Mouse (Mus musculus) adrenal gland, adult 8-10 months (tissue): ENCODE results near the gene Nrap. TPM values are rescaled to one million over a fixed set of nuclear protein-coding genes. Genes with fewer than 3 reads are reported as not detected.
"Not testable (repeated sequence)": the region's sequence is repeated elsewhere in the genome, so short reads cannot be mapped to it uniquely, and the experiment has no call there.

Experiments used
- DNase-seq: peaks from one replicate; pipeline ENCODE4 v3.0.0; 2022
- total RNA-seq, 4 experiments: library from RNA; stranded (reverse); gene quantifications; 2 replicates each; pipeline ENCODE4 v1.2.4; 2022

The Nrap gene
- total RNA-seq, 4 experiments from 2014 or later: 0.12 to 0.16 TPM; not detected in 2

GRCm38 (mm10) chr19:56364563-56364962, 25.3 kb downstream of the Nrap start:
- no peak for DNase-seq

DNA sequence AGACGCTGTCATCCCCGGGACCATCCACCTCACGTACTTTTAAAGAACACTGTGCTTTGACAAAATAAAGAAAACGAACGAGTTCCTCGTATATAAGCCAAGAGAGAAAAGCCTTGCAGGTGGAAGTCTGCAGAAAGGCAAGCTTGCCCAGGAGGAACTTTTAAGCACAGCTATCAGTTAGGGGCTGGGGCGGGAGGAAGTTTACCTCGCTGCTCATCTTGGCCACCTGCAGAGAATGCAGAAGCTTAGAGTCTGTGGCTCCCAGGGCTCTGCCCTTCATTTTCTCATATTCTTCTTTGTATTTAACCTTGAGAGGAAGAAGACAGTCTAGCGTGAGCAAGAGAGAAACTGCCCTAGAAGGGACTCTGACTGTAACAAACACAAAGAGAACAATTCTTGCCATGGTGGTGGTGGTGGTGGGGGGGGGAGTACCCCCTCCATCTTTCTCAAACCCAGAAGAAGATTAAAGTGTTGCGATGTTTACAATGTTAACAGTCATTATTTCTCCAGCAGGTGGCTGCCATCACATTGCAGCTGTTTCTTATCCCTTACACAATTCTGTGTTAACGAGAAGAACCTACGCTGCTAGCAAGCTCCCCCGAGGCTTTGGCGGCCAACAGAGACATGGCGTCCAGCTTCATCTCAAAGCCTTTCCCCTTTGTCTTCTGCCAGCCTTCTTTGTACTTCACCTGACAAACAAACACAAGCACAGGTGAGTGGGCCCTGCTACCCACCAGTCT, 25.9 kb downstream of the Nrap start:
- no peak for DNase-seq

DNA sequence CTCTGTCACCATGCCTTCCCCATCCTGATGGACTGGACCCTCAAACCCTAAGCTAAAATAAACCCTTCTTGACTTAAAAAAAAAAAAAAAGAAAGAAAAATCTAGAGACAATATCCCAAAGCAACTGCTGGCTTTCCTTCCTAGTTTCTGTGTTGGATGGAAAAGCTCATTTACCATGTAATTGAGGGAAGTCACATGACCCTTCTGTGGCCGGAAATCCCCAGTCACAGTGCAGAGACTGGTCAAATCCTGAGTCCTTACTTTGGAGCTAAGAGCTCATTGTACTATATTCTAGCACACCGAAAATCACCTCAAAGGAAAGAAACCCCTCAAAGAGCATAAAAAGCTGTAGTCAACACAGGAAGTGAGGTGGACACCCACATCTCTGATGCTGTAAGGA, 30.9 kb downstream of the Nrap start:
- DNase-seq: no peak

DNA sequence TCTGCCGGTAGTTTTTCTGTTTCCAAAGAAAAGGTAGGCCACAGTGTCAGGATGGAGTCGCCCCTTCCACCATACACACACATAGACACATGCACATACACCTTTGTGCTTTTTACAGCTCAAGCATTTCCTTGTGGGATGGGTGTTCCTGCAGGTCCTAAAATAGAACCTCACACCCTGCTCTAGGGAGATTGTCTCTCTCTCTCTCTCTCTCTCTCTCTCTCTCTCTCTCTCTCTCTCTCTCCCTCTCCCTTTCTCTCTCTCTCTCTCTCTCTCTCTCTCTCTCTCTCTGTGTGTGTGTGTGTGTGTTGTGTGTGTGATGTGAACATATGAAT, 32.5 kb downstream of the Nrap start:
- DNase-seq: not testable (repeated sequence)

DNA sequence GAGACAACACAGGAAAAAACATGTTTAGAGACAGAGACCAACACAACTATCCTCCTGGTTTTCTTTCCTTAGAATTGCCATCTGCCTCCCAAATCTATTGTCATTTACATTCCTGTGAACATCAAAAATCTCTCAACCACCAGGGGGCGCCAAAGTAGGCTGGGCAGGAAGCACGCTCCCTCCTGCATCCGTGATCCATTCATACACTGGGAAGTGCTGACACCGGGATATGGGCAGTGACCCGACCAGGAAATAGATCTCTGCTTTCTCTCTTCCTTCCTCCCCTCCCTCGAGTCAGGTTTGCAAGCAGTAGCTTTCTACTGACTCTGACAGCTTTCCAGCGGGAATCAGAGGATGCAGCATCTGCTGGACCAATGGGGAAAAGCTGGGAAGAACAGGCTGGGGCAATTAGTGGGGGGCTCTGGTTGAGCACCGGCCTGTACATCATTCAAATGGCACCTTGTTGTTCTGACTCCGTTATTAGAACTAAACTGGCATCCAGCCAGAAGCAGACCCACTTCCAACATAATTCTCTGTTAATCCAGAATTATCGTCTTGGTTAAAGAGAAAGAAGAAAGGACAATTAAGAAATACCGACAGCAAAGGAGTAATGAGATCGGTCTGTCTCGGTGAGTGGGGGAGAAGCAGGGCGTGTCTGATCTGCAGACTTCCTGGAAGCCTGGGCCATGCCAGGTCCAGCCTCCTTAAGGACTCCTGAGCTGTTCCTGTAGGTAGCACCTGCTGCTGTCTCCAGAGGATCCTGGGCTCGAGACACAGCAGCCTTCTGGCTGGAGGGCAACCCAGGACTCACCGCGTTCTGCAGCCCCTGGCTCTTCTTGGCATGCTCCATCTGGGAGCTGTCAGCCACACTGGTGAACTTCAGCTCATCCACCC, 33.1 kb downstream of the Nrap start:
- no peak for DNase-seq

DNA sequence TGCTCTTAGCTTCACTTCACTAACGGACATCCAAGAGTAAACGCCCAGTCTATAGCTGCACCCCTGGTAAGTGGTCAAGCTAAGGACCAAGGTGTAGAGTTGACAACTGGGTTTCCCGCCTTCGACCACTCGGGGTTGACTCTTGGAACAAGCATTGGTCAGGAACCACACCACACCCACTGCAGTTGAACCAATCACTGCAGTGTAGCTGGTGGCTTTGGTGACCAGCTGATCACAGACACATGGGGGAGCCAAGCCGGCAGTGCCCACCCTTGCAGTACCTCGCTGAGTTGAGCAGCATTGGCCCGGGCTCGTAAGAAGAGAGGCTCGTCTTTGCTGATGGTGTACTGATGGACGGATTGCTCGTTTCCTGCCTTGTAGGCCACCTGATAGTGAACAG, 34.6 kb downstream of the Nrap start:
- no peak for DNase-seq

DNA sequence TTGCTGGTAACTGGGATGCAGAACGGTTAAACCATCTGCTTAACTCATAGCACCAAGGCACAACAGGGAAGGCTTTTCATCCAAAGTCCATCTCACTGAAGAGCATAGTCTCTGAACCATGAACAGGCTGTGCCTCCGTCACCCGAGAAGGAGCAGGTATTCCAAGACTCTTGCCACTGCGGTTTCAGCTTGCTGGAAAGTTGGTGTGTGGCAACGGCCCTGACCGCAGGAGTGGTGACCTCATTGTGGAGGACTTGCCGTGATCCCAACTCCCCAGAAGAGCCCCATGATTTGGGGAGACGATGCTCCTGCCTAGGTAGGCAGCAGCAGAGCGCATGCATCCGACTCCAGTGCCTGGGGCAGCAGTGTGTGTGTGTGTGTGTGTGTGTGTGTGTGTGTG, 36.1 kb downstream of the Nrap start:
- no peak for DNase-seq

- DNase-seq: no peak
These were observed 40.5 kb downstream of the Nrap start for GRCm38 (mm10) chr19:56349295-56349694.

- DNase-seq: no peak
These were observed 43.1 kb downstream of the Nrap start for GRCm38 (mm10) chr19:56346750-56347149.

- no peak for DNase-seq
These were observed 43.8 kb downstream of the Nrap start for GRCm38 (mm10) chr19:56346016-56346415.

GRCm38 (mm10) chr19:56343869-56344563, 45.8 kb downstream of the Nrap start:
- DNase-seq: peak; percentile 58

GRCm38 (mm10) chr19:56342006-56342405, 47.8 kb downstream of the Nrap start:
- DNase-seq: peak; percentile 85

- DNase-seq: no peak
These were observed 53.0 kb downstream of the Nrap start for GRCm38 (mm10) chr19:56336826-56337225.

DNA sequence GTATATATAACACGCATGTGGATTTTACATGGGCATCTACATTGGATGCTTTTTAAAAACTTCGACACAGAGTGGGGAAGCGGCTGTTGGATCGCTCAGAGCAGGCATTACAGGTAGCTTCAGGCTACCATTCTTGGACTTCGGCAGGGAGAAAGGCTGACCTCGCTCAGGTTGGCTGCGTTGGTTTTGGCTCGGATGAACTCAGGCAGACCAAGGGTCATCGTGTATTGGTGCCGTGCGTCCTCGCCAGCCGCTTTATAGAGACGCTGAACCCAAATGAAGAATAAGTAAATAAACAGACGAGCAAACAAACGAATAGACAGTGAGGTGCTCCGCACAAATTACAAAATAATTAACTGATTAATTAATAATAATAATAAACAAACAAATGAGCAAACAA, 53.5 kb downstream of the Nrap start:
- no peak for DNase-seq

DNA sequence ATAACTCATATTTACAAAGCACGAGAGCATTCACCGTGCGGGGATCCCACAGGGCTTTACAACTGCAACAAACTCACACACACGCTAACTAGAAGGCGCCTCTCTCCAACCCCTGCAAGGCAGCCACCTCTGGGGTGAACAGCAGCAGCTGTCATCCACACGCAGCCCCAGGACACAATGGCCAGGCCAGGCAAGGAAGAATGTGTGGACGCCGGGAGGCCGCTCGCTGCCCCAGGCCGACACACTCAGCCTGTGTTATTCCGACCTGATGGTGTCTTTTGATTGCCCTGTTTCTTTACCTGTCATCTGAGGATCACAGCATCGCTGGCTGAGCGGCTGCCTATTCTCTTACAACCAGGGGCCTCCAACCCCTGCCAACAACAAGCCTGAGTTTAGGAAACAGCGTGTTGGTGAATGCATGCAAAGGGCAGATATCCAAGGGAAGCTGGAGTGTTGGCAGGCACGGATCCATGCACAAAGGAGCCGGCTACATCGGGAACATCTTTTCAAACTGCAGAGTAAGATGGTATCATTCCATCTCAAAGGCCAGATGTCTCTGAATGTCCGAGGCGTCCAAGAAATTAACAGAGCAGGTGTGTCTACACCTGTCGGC, 63.5 kb downstream of the Nrap start:
- no peak for DNase-seq

DNA sequence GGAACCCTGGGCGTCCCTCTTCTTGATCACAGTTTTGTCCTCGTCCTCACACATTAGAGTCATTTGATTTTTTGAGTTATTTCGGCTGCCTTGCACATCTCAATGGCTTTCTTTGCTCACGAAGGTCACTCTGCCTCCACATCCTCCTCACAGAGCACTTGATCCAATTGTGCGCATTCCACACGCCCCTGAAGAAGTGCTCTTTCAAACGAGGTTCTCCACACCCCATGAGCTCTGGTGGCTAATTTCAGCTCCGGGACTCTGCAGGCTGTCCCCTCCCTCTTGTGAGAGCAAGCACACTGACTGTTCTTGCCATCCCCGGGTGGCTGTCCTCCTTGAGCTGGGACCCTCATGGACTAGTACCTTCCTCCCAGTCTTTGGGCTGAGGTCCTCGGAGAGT, 64.2 kb downstream of the Nrap start:
- no peak for DNase-seq

- no peak for DNase-seq
These were observed 68.4 kb downstream of the Nrap start for GRCm38 (mm10) chr19:56321303-56321920.

- DNase-seq: no peak
These were observed 69.5 kb downstream of the Nrap start for GRCm38 (mm10) chr19:56320186-56320860.

DNA sequence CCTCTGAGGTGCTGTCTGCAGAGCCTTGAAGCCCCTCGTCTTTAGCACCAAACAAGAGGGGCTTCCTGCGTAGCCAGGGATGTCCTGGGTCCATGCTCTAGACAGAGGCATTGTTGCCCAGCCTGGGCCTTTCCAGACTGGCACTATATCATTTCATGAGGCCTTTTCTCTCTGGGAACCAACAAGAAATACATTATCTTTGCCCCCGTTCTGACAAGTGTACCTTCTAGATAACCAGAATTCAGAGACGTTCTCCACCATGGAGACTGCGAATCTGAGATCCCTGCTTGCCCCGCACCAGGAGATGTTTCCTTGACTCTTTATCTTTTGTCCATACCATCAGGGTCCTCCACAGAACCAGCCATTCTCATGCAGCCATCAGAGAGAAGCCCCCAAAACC, 70.2 kb downstream of the Nrap start:
- no peak for DNase-seq

- no peak for DNase-seq
These were observed 70.6 kb downstream of the Nrap start for GRCm38 (mm10) chr19:56319219-56319618.

- peak; percentile 37 for DNase-seq
These were observed 73.3 kb downstream of the Nrap start for GRCm38 (mm10) chr19:56316531-56316930.

DNA sequence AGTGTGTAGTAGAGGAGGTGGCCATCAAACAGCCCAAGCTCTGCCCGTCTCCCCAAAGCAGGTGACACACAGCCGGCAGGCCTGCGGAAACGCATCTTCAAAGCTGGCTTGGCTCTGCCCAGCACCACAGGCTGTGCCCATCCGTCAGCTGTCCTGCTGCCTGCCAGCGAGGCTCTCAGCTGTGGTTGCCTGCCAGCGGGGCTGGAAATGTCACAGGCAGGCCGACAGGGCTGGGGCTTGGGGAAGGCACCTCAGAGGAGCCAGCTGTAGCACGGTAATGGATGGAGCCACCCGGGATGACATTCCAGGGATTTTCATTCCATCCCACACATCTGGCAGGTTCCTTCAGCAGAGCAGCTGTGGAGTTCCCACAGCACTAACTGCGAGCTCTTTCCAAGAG, 89.0 kb downstream of the Nrap start:
- DNase-seq: no peak
